Mouse (Mus musculus) liver, postnatal 0 days (tissue): ENCODE results near the gene Ska3. TPM values are rescaled to one million over a fixed set of nuclear protein-coding genes. Genes with fewer than 3 reads are reported as not detected.

Source experiments
- ATAC-seq: fragments of 200-750 bp; cut with Nextera tagmentation; 2 replicates; pipeline ENCODE4 v1.8.0; 2017; ENCODE audit warnings: mild to moderate bottlenecking, moderate library complexity
- DNase-seq: peaks from one replicate; pipeline ENCODE4 v3.0.0-alpha.2; 2016
- H3K27ac ChIP-seq: fragments of 300-500 bp; sonication (generic); 2 replicates; pipeline ENCODE4 v1.5.1; 2014; ENCODE audit warnings: antibody characterized with exemption, moderate library complexity, mild to moderate bottlenecking, low read depth
- H3K27me3 ChIP-seq: fragments of 300-500 bp; sonication (generic); 2 replicates; pipeline ENCODE4 v1.6.1; 2014; ENCODE audit warnings: low read length, control low read depth, mixed read lengths; ENCODE audit not compliant: insufficient read depth
- H3K36me3 ChIP-seq: fragments of 300-500 bp; sonication (generic); replicated peaks from 2 replicates; pipeline ENCODE4 v1.6.1; 2014; ENCODE audit warnings: mild to moderate bottlenecking, control low read depth, low read length, moderate library complexity, mixed read lengths; ENCODE audit not compliant: insufficient read depth
- H3K4me1 ChIP-seq: fragments of 300-500 bp; sonication (generic); 2 replicates; pipeline ENCODE4 v1.6.1; 2014; ENCODE audit warnings: antibody characterized with exemption, mild to moderate bottlenecking, control low read depth; ENCODE audit not compliant: insufficient read depth
- H3K4me2 ChIP-seq: fragments of 300-500 bp; sonication (generic); 2 replicates; pipeline ENCODE4 v1.6.1; 2014; ENCODE audit warnings: low read depth, mild to moderate bottlenecking, low read length, moderate library complexity, mixed read lengths
- H3K4me3 ChIP-seq: fragments of 300-500 bp; sonication (generic); 2 replicates; pipeline ENCODE4 v1.5.1; 2014; ENCODE audit warnings: low read depth, low read length
- H3K9ac ChIP-seq: fragments of 300-500 bp; sonication (generic); replicated peaks from 2 replicates; pipeline ENCODE4 v1.6.1; 2014; ENCODE audit warnings: mild to moderate bottlenecking, moderate library complexity
- H3K9me3 ChIP-seq: fragments of 300-500 bp; sonication (generic); 2 replicates; pipeline ENCODE4 v1.6.1; 2016; ENCODE audit warnings: mild to moderate bottlenecking, control low read depth, low read length, mixed read lengths
- CTCF ChIP-seq: sonication (generic); IDR thresholded peaks from 2 replicates; pipeline ENCODE4 v1.5.1; 2016; ENCODE audit warnings: antibody characterized with exemption, low read depth
- EP300 ChIP-seq: IDR thresholded peaks from 2 replicates; pipeline ENCODE4 v1.6.1; 2016; ENCODE audit warnings: antibody characterized with exemption, low read depth, mild to moderate bottlenecking
- WGBS: fragments of 180-500 bp; shearing (Covaris S2); extraction: QIAGEN DNeasy Blood & Tissue Kit; methylation state at CpG from one replicate; pipeline ENCODE4 v1.1.7; 2014; ENCODE audit not compliant: insufficient replicate concordance; 5-methylcytosine and 5-hydroxymethylcytosine counted together
- polyA plus RNA-seq: library from polyadenylated mRNA; unstranded; fragments of >200 nt; fragmentation: Nextera tagmentation; extraction: Ambion mirVana; gene quantifications from 2 replicates; pipeline ENCODE4 v1.2.1, GENCODE M21; 2015

The Ska3 gene
- polyA plus RNA-seq, 1 experiment from 2014 or later: 7.0 TPM

GRCm38 (mm10) chr14:57835157-57835556 lies 9.2 kb upstream of the Ska3 start:
- WGBS: 51% methylated on average over 10 of the region's 10 CpGs
- Histone ChIP-seq H3K4me3 (no peak overlapping the region), H3K27ac (no peak overlapping the region), H3K27me3 (no peaks in the 10 kb centered on the region), H3K4me2 (no peak overlapping the region), H3K36me3 (peaks cover 23% of the 10 kb centered on the region), H3K9ac (no peak overlapping the region), H3K4me1 (no peaks in the 10 kb centered on the region), H3K9me3 (no peaks in the 10 kb centered on the region)
- TF ChIP-seq EP300 (peak; percentile 81), CTCF (no peak)
- DNase-seq: no peak
- peak; percentile 81 for ATAC-seq

GRCm38 (mm10) chr14:57833526-57833925 lies 7.5 kb upstream of the Ska3 start:
- no peak overlapping the region for H3K4me3 ChIP-seq
- H3K4me2 ChIP-seq: no peak overlapping the region
- WGBS: 94% methylated on average over 2 of the region's 2 CpGs
- ATAC-seq (no peak), DNase-seq (no peak)
- no peak overlapping the region for H3K27ac ChIP-seq
- no peak overlapping the region for H3K9ac ChIP-seq
- TF ChIP-seq EP300 (no peak), CTCF (no peak)
- no peaks in the 10 kb centered on the region for H3K9me3 ChIP-seq
- H3K36me3 ChIP-seq: peaks cover 18% of the 10 kb centered on the region
- no peaks in the 10 kb centered on the region for H3K4me1 ChIP-seq
- H3K27me3 ChIP-seq: no peaks in the 10 kb centered on the region

GRCm38 (mm10) chr14:57827284-57827683 lies 1.3 kb upstream of the Ska3 start:
- peaks cover 5% of the 10 kb centered on the region; the same call in 1 of the 2 replicates for H3K36me3 ChIP-seq
- peak overlapping the region; percentile 76 for H3K4me3 ChIP-seq
- H3K9ac ChIP-seq: peak overlapping the region; percentile 92
- 0 out of 2 replicates have a peak overlapping the region, but pooled peaks have one; percentile 96 for H3K27ac ChIP-seq
- no peak for DNase-seq
- ATAC-seq: no peak
- peak overlapping the region; percentile 76 for H3K4me2 ChIP-seq
- TF ChIP-seq CTCF: peak; percentile 40; the same call in 1 of the 2 replicates
- no peak for TF ChIP-seq EP300
- WGBS: 39% methylated on average over 1 of the region's 1 CpGs
- H3K4me1 ChIP-seq: peaks cover 11% of the 10 kb centered on the region
- no peaks in the 10 kb centered on the region for H3K27me3 ChIP-seq
- no peaks in the 10 kb centered on the region for H3K9me3 ChIP-seq

- Histone ChIP-seq H3K4me2 (no peak overlapping the region), H3K27ac (no peak overlapping the region), H3K9me3 (no peaks in the 10 kb centered on the region), H3K4me3 (no peak overlapping the region), H3K9ac (no peak overlapping the region), H3K4me1 (no peaks in the 10 kb centered on the region), H3K27me3 (no peaks in the 10 kb centered on the region), H3K36me3 (peaks cover 30% of the 10 kb centered on the region)
- WGBS: 46% methylated on average over 4 of the region's 4 CpGs
- no peak for TF ChIP-seq CTCF
- TF ChIP-seq EP300: no peak
- ATAC-seq (no peak), DNase-seq (no peak)
Observed at GRCm38 (mm10) chr14:57820839-57821238, 5.1 kb downstream of the Ska3 start.

GRCm38 (mm10) chr14:57811844-57812243 lies 14.1 kb downstream of the Ska3 start:
- DNase-seq (no peak), ATAC-seq (no peak)
- H3K27ac ChIP-seq: no peak overlapping the region
- H3K9me3 ChIP-seq: no peaks in the 10 kb centered on the region
- 93% methylated on average over 5 of the region's 5 CpGs for WGBS
- peaks cover 43% of the 10 kb centered on the region for H3K36me3 ChIP-seq
- TF ChIP-seq CTCF (no peak), EP300 (no peak)
- H3K27me3 ChIP-seq: no peaks in the 10 kb centered on the region
- H3K4me3 ChIP-seq: no peak overlapping the region
- H3K9ac ChIP-seq: no peak overlapping the region
- H3K4me2 ChIP-seq: no peak overlapping the region
- no peaks in the 10 kb centered on the region for H3K4me1 ChIP-seq

GRCm38 (mm10) chr14:57810886-57811285 lies 15.1 kb downstream of the Ska3 start:
- DNase-seq: no peak
- WGBS: 90% methylated on average over 2 of the region's 2 CpGs
- Histone ChIP-seq H3K9me3 (no peaks in the 10 kb centered on the region), H3K36me3 (peaks cover 47% of the 10 kb centered on the region), H3K4me1 (no peaks in the 10 kb centered on the region), H3K9ac (no peak overlapping the region), H3K4me2 (no peak overlapping the region), H3K27me3 (no peaks in the 10 kb centered on the region), H3K27ac (no peak overlapping the region), H3K4me3 (no peak overlapping the region)
- TF ChIP-seq CTCF (no peak), EP300 (no peak)
- no peak for ATAC-seq

GRCm38 (mm10) chr14:57808558-57808957 lies 17.4 kb downstream of the Ska3 start:
- no peaks in the 10 kb centered on the region for H3K9me3 ChIP-seq
- no peak overlapping the region for H3K4me3 ChIP-seq
- H3K9ac ChIP-seq: no peak overlapping the region
- 60% methylated on average over 5 of the region's 5 CpGs for WGBS
- TF ChIP-seq CTCF (peak; percentile 85), EP300 (no peak)
- no peak overlapping the region for H3K4me2 ChIP-seq
- ATAC-seq (peak; percentile 38; the same call in 1 of the 2 replicates), DNase-seq (peak; percentile 29)
- no peak overlapping the region for H3K27ac ChIP-seq
- H3K4me1 ChIP-seq: no peaks in the 10 kb centered on the region
- H3K36me3 ChIP-seq: peaks cover 64% of the 10 kb centered on the region
- no peaks in the 10 kb centered on the region for H3K27me3 ChIP-seq
